Mouse (Mus musculus): ENCODE measurements around the gene Nup93. TPM values are rescaled to one million over a fixed set of nuclear protein-coding genes. Genes with fewer than 3 reads are reported as not detected.

The Nup93 gene
- polyA plus RNA-seq, 1 experiment from 2014 or later = 103 TPM

- no peak overlapping the region for H3K4me2 ChIP-seq (replicated peaks; ENCODE audit: low read depth, low read length)
- H3K4me3 ChIP-seq (ENCODE audit: low read length) = no peak overlapping the region
- no peak overlapping the region for H3K9ac ChIP-seq (ENCODE audit: low read depth, low read length)
- no peaks in the 10 kb centered on the region for H3K9me3 ChIP-seq (ENCODE audit: control insufficient read depth, low read length)
- H3K36me3 ChIP-seq (ENCODE audit: control insufficient read depth, insufficient read depth, low read length) = no peaks in the 10 kb centered on the region
- peaks cover 27% of the 10 kb centered on the region for H3K4me1 ChIP-seq (ENCODE audit: control insufficient read depth, insufficient read depth, low read length)
- peaks cover 77% of the 10 kb centered on the region for H3K27me3 ChIP-seq (ENCODE audit: control insufficient read depth, insufficient read depth, low read length)
- ATAC-seq (ENCODE audit: low FRiP score, low TSS enrichment) = no peak
- no peak overlapping the region for H3K27ac ChIP-seq (ENCODE audit: low read depth, low read length)
- 22% methylated on average over 7 of the region's 7 CpGs for WGBS
These were observed 39.6 kb upstream of the Nup93 start for GRCm38 (mm10) chr8:94174619-94175213.

GRCm38 (mm10) chr8:94177716-94178390 lies 36.5 kb upstream of the Nup93 start:
- Histone ChIP-seq H3K9ac (ENCODE audit: low read depth, low read length) (no peak overlapping the region), H3K36me3 (ENCODE audit: control insufficient read depth, insufficient read depth, low read length) (no peaks in the 10 kb centered on the region), H3K4me1 (ENCODE audit: control insufficient read depth, insufficient read depth, low read length) (peaks cover 15% of the 10 kb centered on the region), H3K9me3 (ENCODE audit: control insufficient read depth, low read length) (no peaks in the 10 kb centered on the region), H3K4me2 (replicated peaks; ENCODE audit: low read depth, low read length) (no peak overlapping the region), H3K27ac (ENCODE audit: low read depth, low read length) (no peak overlapping the region), H3K4me3 (ENCODE audit: low read length) (no peak overlapping the region), H3K27me3 (ENCODE audit: control insufficient read depth, insufficient read depth, low read length) (peaks cover 76% of the 10 kb centered on the region)
- no peak for ATAC-seq (ENCODE audit: low FRiP score, low TSS enrichment)
- 48% methylated on average over 7 of the region's 7 CpGs for WGBS

DNA sequence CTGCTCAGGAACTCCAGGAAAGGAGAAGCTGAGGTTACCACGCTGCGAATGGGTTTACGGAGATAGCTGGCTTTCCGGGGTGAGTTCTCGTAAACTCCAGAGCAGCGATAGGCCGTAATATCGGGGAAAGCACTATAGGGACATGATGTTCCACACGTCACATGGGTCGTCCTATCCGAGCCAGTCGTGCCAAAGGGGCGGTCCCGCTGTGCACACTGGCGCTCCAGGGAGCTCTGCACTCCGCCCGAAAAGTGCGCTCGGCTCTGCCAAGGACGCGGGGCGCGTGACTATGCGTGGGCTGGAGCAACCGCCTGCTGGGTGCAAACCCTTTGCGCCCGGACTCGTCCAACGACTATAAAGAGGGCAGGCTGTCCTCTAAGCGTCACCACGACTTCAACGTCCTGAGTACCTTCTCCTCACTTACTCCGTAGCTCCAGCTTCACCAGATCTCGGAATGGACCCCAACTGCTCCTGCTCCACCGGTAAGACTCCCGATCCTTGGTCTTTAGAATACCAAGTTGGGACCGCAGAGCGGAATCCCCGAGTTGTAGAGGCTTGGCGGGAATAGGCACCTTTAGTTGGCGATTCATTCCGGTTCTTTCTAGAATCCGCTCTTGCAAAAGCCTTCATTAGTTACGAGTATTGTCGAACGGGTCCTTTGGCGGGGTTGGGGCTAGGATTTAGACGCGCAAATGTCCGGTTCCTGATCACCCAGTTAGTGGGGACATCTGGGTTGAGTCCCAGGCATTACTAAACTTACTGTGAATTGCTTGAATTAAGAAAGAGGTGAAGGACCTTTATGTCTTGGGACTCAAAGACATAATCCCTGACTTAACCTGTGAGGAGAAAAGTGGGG lies 35.3 kb upstream of the Nup93 start, which contains the start of gene Mt1:
TSS of gene Mt1 (plus strand) at position 226 of the 856 bp plus-strand sequence.
- no peaks in the 10 kb centered on the region for H3K36me3 ChIP-seq (ENCODE audit: control insufficient read depth, insufficient read depth, low read length)
- ATAC-seq (ENCODE audit: low FRiP score, low TSS enrichment) = peak; percentile 84
- no peaks in the 10 kb centered on the region for H3K9me3 ChIP-seq (ENCODE audit: control insufficient read depth, low read length)
- peak within 1 kb of the TSS; percentile 46 for H3K4me3 ChIP-seq (ENCODE audit: low read length)
- peak within 1 kb of the TSS; percentile 78 for H3K4me2 ChIP-seq (replicated peaks; ENCODE audit: low read depth, low read length)
- peaks cover 14% of the 10 kb centered on the region; the same call in 1 of the 2 replicates for H3K4me1 ChIP-seq (ENCODE audit: control insufficient read depth, insufficient read depth, low read length)
- peaks cover 78% of the 10 kb centered on the region for H3K27me3 ChIP-seq (ENCODE audit: control insufficient read depth, insufficient read depth, low read length)
- H3K27ac ChIP-seq (ENCODE audit: low read depth, low read length) = no peak within 1 kb of the TSS
- WGBS = under 1% methylated on average over 47 of the region's 50 CpGs
- H3K9ac ChIP-seq (ENCODE audit: low read depth, low read length) = peak within 1 kb of the TSS; percentile 42; the same call in 1 of the 2 replicates

DNA sequence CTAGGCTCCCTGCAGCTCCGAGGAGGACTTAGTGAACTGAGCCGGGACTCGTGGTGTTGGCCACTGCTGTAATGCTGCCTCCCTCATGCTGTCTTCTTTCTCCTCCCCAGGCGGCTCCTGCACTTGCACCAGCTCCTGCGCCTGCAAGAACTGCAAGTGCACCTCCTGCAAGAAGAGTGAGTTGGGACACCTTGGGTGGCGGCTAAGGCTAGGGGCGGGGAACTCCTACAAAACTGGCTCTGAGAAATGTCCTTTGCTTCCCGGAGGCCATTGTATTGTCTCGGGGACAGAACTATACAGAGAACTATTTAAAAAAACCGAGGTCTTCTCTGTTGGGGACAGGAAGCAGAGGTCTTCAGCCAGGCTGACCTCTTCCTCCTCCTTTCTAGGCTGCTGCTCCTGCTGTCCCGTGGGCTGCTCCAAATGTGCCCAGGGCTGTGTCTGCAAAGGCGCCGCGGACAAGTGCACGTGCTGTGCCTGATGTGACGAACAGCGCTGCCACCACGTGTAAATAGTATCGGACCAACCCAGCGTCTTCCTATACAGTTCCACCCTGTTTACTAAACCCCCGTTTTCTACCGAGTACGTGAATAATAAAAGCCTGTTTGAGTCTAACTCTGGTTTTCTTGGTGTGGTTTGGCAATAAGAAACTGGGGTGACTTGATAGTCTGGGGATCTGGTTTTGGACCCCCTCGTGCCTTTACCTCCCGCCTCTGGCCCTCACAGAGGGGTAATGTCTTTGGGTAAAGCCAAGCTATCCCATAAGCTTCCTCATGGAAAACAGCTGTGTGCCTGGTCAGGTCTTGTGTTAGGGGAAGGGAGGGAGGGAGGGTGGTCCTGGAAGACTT lies 34.4 kb upstream of the Nup93 start:
- Histone ChIP-seq H3K4me3 (ENCODE audit: low read length) (peak overlapping the region; percentile 46), H3K4me2 (replicated peaks; ENCODE audit: low read depth, low read length) (peak overlapping the region; percentile 78), H3K27me3 (ENCODE audit: control insufficient read depth, insufficient read depth, low read length) (peaks cover 75% of the 10 kb centered on the region), H3K27ac (ENCODE audit: low read depth, low read length) (no peak overlapping the region), H3K9me3 (ENCODE audit: control insufficient read depth, low read length) (no peaks in the 10 kb centered on the region), H3K4me1 (ENCODE audit: control insufficient read depth, insufficient read depth, low read length) (peaks cover 14% of the 10 kb centered on the region; the same call in 1 of the 2 replicates), H3K9ac (ENCODE audit: low read depth, low read length) (peak overlapping the region; percentile 42; the same call in 1 of the 2 replicates), H3K36me3 (ENCODE audit: control insufficient read depth, insufficient read depth, low read length) (no peaks in the 10 kb centered on the region)
- no peak for ATAC-seq (ENCODE audit: low FRiP score, low TSS enrichment)
- WGBS = 6% methylated on average over 25 of the region's 25 CpGs

GRCm38 (mm10) chr8:94180561-94180908 lies 33.8 kb upstream of the Nup93 start:
- Histone ChIP-seq H3K9ac (ENCODE audit: low read depth, low read length) (no peak overlapping the region), H3K36me3 (ENCODE audit: control insufficient read depth, insufficient read depth, low read length) (no peaks in the 10 kb centered on the region), H3K4me2 (replicated peaks; ENCODE audit: low read depth, low read length) (0 out of 2 replicates have a peak overlapping the region, but pooled peaks have one; percentile 78), H3K4me1 (ENCODE audit: control insufficient read depth, insufficient read depth, low read length) (peaks cover 14% of the 10 kb centered on the region; the same call in 1 of the 2 replicates), H3K4me3 (ENCODE audit: low read length) (no peak overlapping the region), H3K9me3 (ENCODE audit: control insufficient read depth, low read length) (no peaks in the 10 kb centered on the region), H3K27ac (ENCODE audit: low read depth, low read length) (no peak overlapping the region), H3K27me3 (ENCODE audit: control insufficient read depth, insufficient read depth, low read length) (peaks cover 71% of the 10 kb centered on the region)
- 93% methylated on average over 1 of the region's 1 CpGs for WGBS
- no peak for ATAC-seq (ENCODE audit: low FRiP score, low TSS enrichment)

GRCm38 (mm10) chr8:94182055-94182929 lies 32.1 kb upstream of the Nup93 start:
- H3K4me3 ChIP-seq (ENCODE audit: low read length) = no peak overlapping the region
- peaks cover 74% of the 10 kb centered on the region for H3K27me3 ChIP-seq (ENCODE audit: control insufficient read depth, insufficient read depth, low read length)
- no peaks in the 10 kb centered on the region for H3K9me3 ChIP-seq (ENCODE audit: control insufficient read depth, low read length)
- 61% methylated on average over 13 of the region's 13 CpGs for WGBS
- peak overlapping the region; percentile 41 for H3K4me2 ChIP-seq (replicated peaks; ENCODE audit: low read depth, low read length)
- H3K27ac ChIP-seq (ENCODE audit: low read depth, low read length) = no peak overlapping the region
- H3K4me1 ChIP-seq (ENCODE audit: control insufficient read depth, insufficient read depth, low read length) = peaks cover 14% of the 10 kb centered on the region; the same call in 1 of the 2 replicates
- no peaks in the 10 kb centered on the region for H3K36me3 ChIP-seq (ENCODE audit: control insufficient read depth, insufficient read depth, low read length)
- H3K9ac ChIP-seq (ENCODE audit: low read depth, low read length) = 0 out of 2 replicates have a peak overlapping the region, but pooled peaks have one; percentile 4
- no peak for ATAC-seq (ENCODE audit: low FRiP score, low TSS enrichment)

DNA sequence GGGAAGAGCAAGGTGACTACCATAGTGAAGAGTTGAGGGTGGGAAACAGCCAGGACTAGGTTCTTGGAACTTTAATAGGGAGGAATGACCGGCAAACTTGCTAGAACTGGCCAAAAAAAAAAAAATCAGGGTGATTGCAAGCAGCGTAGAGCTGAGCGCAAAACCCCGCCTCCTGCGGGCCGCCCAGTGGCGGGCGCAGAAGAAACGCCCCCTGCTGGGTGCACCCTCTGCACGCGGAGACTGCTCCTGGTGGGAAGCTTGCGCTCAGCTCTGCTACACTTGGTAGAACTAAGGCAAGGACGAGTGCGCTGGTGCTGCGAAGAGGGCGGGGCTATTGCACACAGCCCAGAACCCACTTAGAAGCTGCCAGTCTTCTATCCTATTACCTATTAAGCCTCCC lies 31.2 kb upstream of the Nup93 start:
- peak; percentile 75 for ATAC-seq (ENCODE audit: low FRiP score, low TSS enrichment)
- Histone ChIP-seq H3K9ac (ENCODE audit: low read depth, low read length) (0 out of 2 replicates have a peak overlapping the region, but pooled peaks have one; percentile 4), H3K4me1 (ENCODE audit: control insufficient read depth, insufficient read depth, low read length) (peaks cover 14% of the 10 kb centered on the region; the same call in 1 of the 2 replicates), H3K9me3 (ENCODE audit: control insufficient read depth, low read length) (no peaks in the 10 kb centered on the region), H3K27me3 (ENCODE audit: control insufficient read depth, insufficient read depth, low read length) (peaks cover 77% of the 10 kb centered on the region), H3K36me3 (ENCODE audit: control insufficient read depth, insufficient read depth, low read length) (no peaks in the 10 kb centered on the region), H3K4me2 (replicated peaks; ENCODE audit: low read depth, low read length) (peak overlapping the region; percentile 41), H3K4me3 (ENCODE audit: low read length) (peak overlapping the region; percentile 24; the same call in 1 of the 2 replicates), H3K27ac (ENCODE audit: low read depth, low read length) (no peak overlapping the region)
- WGBS = under 1% methylated on average over 16 of the region's 16 CpGs
